Mouse (Mus musculus) embryo, embryonic 11.5 days (tissue): Measurements from ENCODE around the gene Arl15.

Source experiments
- DNase-seq: peaks from one replicate; pipeline ENCODE4 v3.0.0-alpha.2; 2012; ENCODE audit warnings: low read depth, low spot score

Gene Arl15

GRCm38 (mm10) chr13:114200545-114200944, 406.2 kb downstream of the Arl15 start:
- no peak for DNase-seq

DNA sequence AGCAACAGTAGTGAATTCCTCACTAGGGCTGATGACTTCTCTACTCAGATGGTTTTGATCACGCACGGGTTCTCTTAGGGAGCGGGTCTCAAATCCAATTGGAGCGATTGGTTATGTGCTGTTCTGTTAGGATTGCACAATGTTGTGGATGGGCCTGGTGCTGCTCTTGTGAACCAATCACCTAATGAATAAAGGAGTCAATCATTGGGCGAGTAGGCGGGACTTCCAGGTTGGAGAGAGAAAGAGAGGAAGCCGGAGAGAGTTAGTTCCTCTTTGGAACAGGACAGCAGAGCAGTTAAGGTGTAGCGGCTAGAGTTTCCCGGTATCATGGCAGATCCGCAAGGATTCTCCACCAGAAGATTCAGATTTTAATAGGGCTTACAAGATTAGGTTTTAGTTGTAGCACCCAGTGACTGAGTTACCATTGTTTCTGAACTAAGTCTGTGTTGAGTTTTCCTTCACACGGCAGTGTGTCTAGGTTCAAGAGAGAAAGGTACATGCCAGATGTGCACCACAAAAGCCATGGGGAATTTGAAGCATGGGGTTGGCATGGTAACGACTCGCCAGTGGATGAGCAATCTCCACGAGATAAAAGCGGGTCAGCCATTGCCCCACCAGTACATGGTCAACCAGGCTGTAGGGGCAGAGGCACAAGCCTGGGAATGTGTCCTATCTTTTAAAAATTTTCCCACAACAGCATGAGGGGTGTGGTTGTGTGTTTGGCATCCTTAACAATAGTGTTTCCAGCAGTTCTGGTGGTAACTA, 408.7 kb downstream of the Arl15 start:
- DNase-seq: no peak
